ENCODE assay signal across 8 mouse cellular contexts in genomic region chr9:120190891-120191290, GRCm38 (mm10). TPM values are rescaled to one million over a fixed set of nuclear protein-coding genes. Genes with fewer than 3 reads are reported as not detected.
DNase-seq lines count a peak whose midpoint lies in the region; ATAC-seq lines count a peak whose summit lies in the region.

No protein-coding gene starts in this region.

- peak overlapping the region; percentile 30 for H3K4me3 ChIP-seq in forebrain, embryonic 11.5 days (ENCODE audit: low read depth, low read length)
- H3K4me3 ChIP-seq in liver, embryonic 13.5 days (replicated peaks) = peak overlapping the region; percentile 33
- H3K4me3 ChIP-seq in stomach, embryonic 16.5 days (replicated peaks; ENCODE audit: low read length) = peak overlapping the region; percentile 45

- H3K27me3 ChIP-seq in forebrain, embryonic 11.5 days (ENCODE audit: control insufficient read depth, insufficient read depth, low read length) = no peaks in the 10 kb centered on the region
- peaks cover 9% of the 10 kb centered on the region; the same call in 1 of the 2 replicates for H3K27me3 ChIP-seq in liver, embryonic 13.5 days
- no peaks in the 10 kb centered on the region for H3K27me3 ChIP-seq in stomach, embryonic 16.5 days (ENCODE audit: control insufficient read depth, insufficient read depth, low read length)

- peak; percentile 70 for ATAC-seq in forebrain, embryonic 11.5 days (replicated peaks; ENCODE audit: low FRiP score)
- no peak for ATAC-seq in liver, embryonic 13.5 days (ENCODE audit: low read depth)
- 0 out of 2 replicates have a peak, but pooled peaks have one; percentile 29 for ATAC-seq in stomach, embryonic 16.5 days (ENCODE audit: insufficient read depth, low FRiP score)

- peak; percentile 6 for DNase-seq in embryo, embryonic 10 days (ENCODE audit: low spot score)
- no peak for DNase-seq in embryo, embryonic 9.5 days (ENCODE audit: extremely low spot score)
- DNase-seq in CD4-positive helper T cell, adult 2 months (ENCODE audit: low read depth, low spot score) = peak; percentile 28
- no peak for DNase-seq in forebrain, embryonic 11.5 days (ENCODE audit: low spot score)
- no peak for DNase-seq in liver, embryonic 13.5 days
- no peak for DNase-seq in right cerebral cortex, postnatal 36 days (ENCODE audit: low spot score in 2 of 2)
- no peak for DNase-seq in frontal cortex, postnatal 10 days (ENCODE audit: low spot score in 2 of 2)

- H3K36me3 ChIP-seq in forebrain, embryonic 11.5 days (ENCODE audit: control insufficient read depth, insufficient read depth, low read length) = no peaks in the 10 kb centered on the region
- H3K36me3 ChIP-seq in liver, embryonic 13.5 days = no peaks in the 10 kb centered on the region
- no peaks in the 10 kb centered on the region for H3K36me3 ChIP-seq in stomach, embryonic 16.5 days (ENCODE audit: control insufficient read depth, insufficient read depth, low read length)

- peak overlapping the region; percentile 50; the same call in 1 of the 2 replicates for H3K9ac ChIP-seq in forebrain, embryonic 11.5 days (ENCODE audit: low read length)
- no peak overlapping the region for H3K9ac ChIP-seq in liver, embryonic 13.5 days
- peak overlapping the region; percentile 66 for H3K9ac ChIP-seq in stomach, embryonic 16.5 days (ENCODE audit: low read length)

- H3K4me2 ChIP-seq in forebrain, embryonic 11.5 days (ENCODE audit: low read depth, low read length, severe bottlenecking) = peak overlapping the region; percentile 47
- peak overlapping the region; percentile 48 for H3K4me2 ChIP-seq in liver, embryonic 13.5 days
- peak overlapping the region; percentile 75 for H3K4me2 ChIP-seq in stomach, embryonic 16.5 days (ENCODE audit: low read depth, low read length)

- no peak overlapping the region for H3K27ac ChIP-seq in forebrain, embryonic 11.5 days (ENCODE audit: low read depth, low read length)
- no peak overlapping the region for H3K27ac ChIP-seq in liver, embryonic 13.5 days
- H3K27ac ChIP-seq in stomach, embryonic 16.5 days (ENCODE audit: low read length) = no peak overlapping the region

- no peaks in the 10 kb centered on the region for H3K4me1 ChIP-seq in forebrain, embryonic 11.5 days (replicated peaks; ENCODE audit: control insufficient read depth, insufficient read depth, low read length)
- H3K4me1 ChIP-seq in liver, embryonic 13.5 days (replicated peaks) = no peaks in the 10 kb centered on the region
- H3K4me1 ChIP-seq in stomach, embryonic 16.5 days (ENCODE audit: control insufficient read depth, insufficient read depth, low read length) = peaks cover 3% of the 10 kb centered on the region; the same call in 1 of the 2 replicates

- no peaks in the 10 kb centered on the region for H3K9me3 ChIP-seq in forebrain, embryonic 11.5 days (ENCODE audit: control insufficient read depth, low read length)
- no peaks in the 10 kb centered on the region for H3K9me3 ChIP-seq in liver, embryonic 13.5 days (replicated peaks)
- no peaks in the 10 kb centered on the region for H3K9me3 ChIP-seq in stomach, embryonic 16.5 days (replicated peaks; ENCODE audit: control insufficient read depth, low read length)

- 39% methylated on average over 13 of the region's 13 CpGs for WGBS in forebrain, embryonic 11.5 days
- WGBS in liver, embryonic 13.5 days (ENCODE audit: insufficient replicate concordance) = 43% methylated on average over 13 of the region's 13 CpGs
- 38% methylated on average over 13 of the region's 13 CpGs for WGBS in stomach, embryonic 16.5 days

RNA-seq across cellular contexts. Expression of gene Mobp, which starts 41.4 kb away (rescaled TPM):
- 1.9 and 3.2 TPM in 2 replicates for polyA plus RNA-seq in forebrain, embryonic 11.5 days (2014; fragmentation: Nextera tagmentation; extraction: Ambion mirVana)
- not detected in 2 replicates for polyA plus RNA-seq in liver, embryonic 13.5 days (2015; fragmentation: Nextera tagmentation; extraction: Ambion mirVana)
- 1.7 and 2.6 TPM in 2 replicates for polyA plus RNA-seq in stomach, embryonic 16.5 days (2015; fragmentation: Nextera tagmentation; extraction: Ambion mirVana)

Comparison
In these comparisons a context has a peak if more than half of its experiments do, and no peak if none do; other contexts are left out.
1. DNase-seq: peak in embryo, embryonic 10 days (single experiment) and CD4-positive helper T cell, adult 2 months (single experiment); none in embryo, embryonic 9.5 days (single experiment), forebrain, embryonic 11.5 days (single experiment), liver, embryonic 13.5 days (single experiment), right cerebral cortex, postnatal 36 days (0 of 2) and frontal cortex, postnatal 10 days (0 of 2).
2. Peak in every context shown above with its lines, with median percentiles within 50 percentile points of each other: H3K4me2 ChIP-seq and H3K4me3 ChIP-seq.